Mouse (Mus musculus): ENCODE measurements at regions not wholly inside any gene's neighbourhood (a gene's known extent, or its start where the extent isn't known, plus 50 kb on each side); places are given as distances from the start of the nearest gene placed in this dataset.

DNA sequence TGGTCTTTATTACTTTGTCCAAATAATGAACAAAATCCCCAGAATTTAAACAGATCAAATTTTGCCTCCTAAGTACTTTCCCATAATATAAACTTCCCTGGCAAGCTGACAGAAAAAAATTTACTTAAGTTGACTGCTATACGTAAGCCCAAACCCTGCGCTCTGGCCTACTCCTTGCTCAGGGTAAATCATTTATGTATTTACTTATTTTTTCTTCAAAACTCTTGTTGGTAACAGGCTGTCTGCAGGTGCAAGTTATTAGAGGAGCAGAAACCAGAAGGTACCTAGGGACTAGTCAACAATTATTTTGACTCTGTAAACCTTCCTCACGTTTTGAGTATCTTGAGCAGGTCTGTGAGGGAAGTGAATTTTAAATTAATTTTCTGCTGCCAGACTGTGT, 2615.7 kb downstream of the Poteg start:
- Histone ChIP-seq H3K4me1 (ENCODE audit: control insufficient read depth in 1 of 2, insufficient read depth in 2 of 2) (no peaks in the 10 kb centered on the region), H3K79me2 (replicated peaks; ENCODE audit: control insufficient read depth, extremely low read depth, insufficient read depth, poor library complexity, severe bottlenecking) (no peaks in the 10 kb centered on the region), H3K36me3 (replicated peaks in 1 of 2; ENCODE audit: control insufficient read depth in 1 of 2, insufficient read depth in 1 of 2, low read length in 1 of 2) (no peaks in the 10 kb centered on the region), H3K27me3 (replicated peaks) (no peaks in the 10 kb centered on the region), H3K9ac (ENCODE audit: insufficient read depth, low read depth) (no peak overlapping the region), H3K4me3 (replicated peaks in 1 of 3; ENCODE audit: low read depth in 2 of 3, low read length in 2 of 3, poor library complexity in 1 of 3) (no peak overlapping the region), H3K27ac (ENCODE audit: insufficient read depth, low read depth) (no peak overlapping the region), H3K4me2 (ENCODE audit: insufficient read depth, low read depth, poor library complexity, severe bottlenecking) (no peak overlapping the region), H3K9me3 (replicated peaks; ENCODE audit: low read length) (no peaks in the 10 kb centered on the region)
- dilution Hi-C loops (cut with MboI; ENCODE audit: extremely low pct_ligation_motif_present, extremely low pct_unique_long_range_greater_than_20kb, low sequenced_read_pairs) = no loop called here
- in situ Hi-C loops (cut with MboI; ENCODE audit: low pct_ligation_motif_present, low pct_unique_long_range_greater_than_20kb, low sequenced_read_pairs) = no loop called here
- DNase-seq (ENCODE audit: extremely low read depth) = no peak
- TF ChIP-seq MYC (IDR thresholded peaks at IDR 0.05; ENCODE audit: low read depth, low read length) (no peak), MEF2A (IDR thresholded peaks at IDR 0.05; ENCODE audit: borderline replicate concordance, low read depth, low read length) (no peak), BHLHE40 (IDR thresholded peaks at IDR 0.05; ENCODE audit: low read depth, low read length) (no peak), JUN (IDR thresholded peaks at IDR 0.05; ENCODE audit: insufficient read depth, low read depth, low read length) (no peak), TBP (conservative IDR thresholded peaks at IDR 0.05; ENCODE audit: low read depth, low read length) (no peak)

DNA sequence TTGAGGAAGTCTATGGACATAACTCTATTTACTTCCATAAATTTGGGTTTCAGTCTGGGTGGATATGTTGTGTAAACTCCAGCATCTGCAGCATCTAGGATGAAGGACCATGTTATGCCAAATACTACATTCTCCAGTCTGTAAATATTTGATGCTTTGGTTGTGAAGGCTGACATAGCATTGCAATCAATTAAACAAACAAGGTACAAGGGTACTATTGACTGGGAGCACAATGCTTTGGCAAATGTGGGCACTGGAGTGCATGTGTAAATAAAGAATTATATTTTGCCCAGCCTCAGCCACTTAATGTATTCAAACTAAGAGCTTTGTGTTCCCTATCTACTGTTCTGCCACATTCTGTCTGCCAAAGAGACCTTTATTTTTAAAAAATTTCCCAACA, 2630.3 kb downstream of the Poteg start:
- no peaks in the 10 kb centered on the region for H3K4me1 ChIP-seq (ENCODE audit: control insufficient read depth in 1 of 2, insufficient read depth in 2 of 2)
- in situ Hi-C loops (cut with MboI; ENCODE audit: low pct_ligation_motif_present, low pct_unique_long_range_greater_than_20kb, low sequenced_read_pairs) = no loop called here

DNA sequence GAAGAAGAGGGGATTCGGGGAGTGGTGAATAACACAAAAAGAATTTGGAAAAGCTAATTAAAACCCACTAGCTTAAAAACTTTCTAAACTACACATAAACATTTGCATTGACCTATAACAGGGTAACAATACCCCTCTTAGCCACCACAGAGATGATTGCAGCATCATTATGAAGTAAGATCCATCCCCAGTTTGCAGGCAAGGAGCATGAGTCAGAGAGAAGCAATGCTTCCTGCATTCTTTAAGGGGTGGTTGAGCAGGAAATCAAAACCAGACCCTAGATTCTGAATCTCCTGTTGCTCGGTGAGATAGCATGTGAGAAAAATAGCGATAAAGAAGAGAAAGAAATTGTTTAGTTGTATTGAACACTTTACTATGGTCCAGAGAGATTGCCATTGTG, 2680.3 kb downstream of the Poteg start:
- Histone ChIP-seq H3K36me3 (replicated peaks in 1 of 2; ENCODE audit: control insufficient read depth in 1 of 2, insufficient read depth in 1 of 2, low read length in 1 of 2) (no peaks in the 10 kb centered on the region), H3K79me2 (replicated peaks; ENCODE audit: control insufficient read depth, extremely low read depth, insufficient read depth, poor library complexity, severe bottlenecking) (no peaks in the 10 kb centered on the region), H3K4me2 (ENCODE audit: insufficient read depth, low read depth, poor library complexity, severe bottlenecking) (no peak overlapping the region), H3K4me3 (replicated peaks in 1 of 3; ENCODE audit: low read depth in 2 of 3, low read length in 2 of 3, poor library complexity in 1 of 3) (no peak overlapping the region), H3K9ac (ENCODE audit: insufficient read depth, low read depth) (no peak overlapping the region), H3K27me3 (replicated peaks) (no peaks in the 10 kb centered on the region), H3K27ac (ENCODE audit: insufficient read depth, low read depth) (no peak overlapping the region), H3K4me1 (ENCODE audit: control insufficient read depth in 1 of 2, insufficient read depth in 2 of 2) (no peaks in the 10 kb centered on the region), H3K9me3 (replicated peaks; ENCODE audit: low read length) (no peaks in the 10 kb centered on the region)
- dilution Hi-C loops (cut with MboI; ENCODE audit: extremely low pct_ligation_motif_present, extremely low pct_unique_long_range_greater_than_20kb, low sequenced_read_pairs) = no loop called here
- no peak for DNase-seq (ENCODE audit: extremely low read depth)
- TF ChIP-seq HCFC1 (IDR thresholded peaks at IDR 0.05; ENCODE audit: low read depth, low read length) = no peak
- TF ChIP-seq CHD2 (IDR thresholded peaks at IDR 0.05; ENCODE audit: low read length) = no peak
- no peak for TF ChIP-seq RCOR1 (conservative IDR thresholded peaks at IDR 0.05; ENCODE audit: low read depth, low read length)
- no peak for TF ChIP-seq ETS1 (conservative IDR thresholded peaks at IDR 0.05; ENCODE audit: low read depth, low read length)
- TF ChIP-seq IRF4 (IDR thresholded peaks at IDR 0.05; ENCODE audit: low read depth, low read length) = no peak
- TF ChIP-seq CHD1 (IDR thresholded peaks at IDR 0.05; ENCODE audit: low read depth, low read length) = no peak
- TF ChIP-seq SMC3 (IDR thresholded peaks at IDR 0.05; ENCODE audit: low read depth, low read length) = no peak
- no peak for TF ChIP-seq TBP (conservative IDR thresholded peaks at IDR 0.05; ENCODE audit: low read depth, low read length)
- no peak for TF ChIP-seq CTCF (conservative IDR thresholded peaks at IDR 0.05 in 1 of 2, IDR thresholded peaks at IDR 0.05 in 1 of 2; ENCODE audit: low read depth in 2 of 2, low read length in 2 of 2)
- TF ChIP-seq NELFE (IDR thresholded peaks at IDR 0.05; ENCODE audit: low read depth, low read length) = no peak
- no peak for TF ChIP-seq MXI1 (IDR thresholded peaks at IDR 0.05; ENCODE audit: low read depth, low read length)
- TF ChIP-seq ZC3H11A (IDR thresholded peaks at IDR 0.05; ENCODE audit: low read depth, low read length) = no peak
- no peak for TF ChIP-seq TCF12 (IDR thresholded peaks at IDR 0.05; ENCODE audit: low read depth, low read length)
- in situ Hi-C loops (cut with MboI; ENCODE audit: low pct_ligation_motif_present, low pct_unique_long_range_greater_than_20kb, low sequenced_read_pairs) = no loop called here

More for the DNA sequence above, 2630.3 kb downstream of the Poteg start:
- Histone ChIP-seq H3K9me3 (replicated peaks; ENCODE audit: low read length) (no peaks in the 10 kb centered on the region), H3K27ac (ENCODE audit: insufficient read depth, low read depth) (no peak overlapping the region), H3K9ac (ENCODE audit: insufficient read depth, low read depth) (no peak overlapping the region), H3K27me3 (replicated peaks) (no peaks in the 10 kb centered on the region), H3K36me3 (replicated peaks in 1 of 2; ENCODE audit: control insufficient read depth in 1 of 2, insufficient read depth in 1 of 2, low read length in 1 of 2) (no peaks in the 10 kb centered on the region), H3K79me2 (replicated peaks; ENCODE audit: control insufficient read depth, extremely low read depth, insufficient read depth, poor library complexity, severe bottlenecking) (no peaks in the 10 kb centered on the region), H3K4me3 (replicated peaks in 1 of 3; ENCODE audit: low read depth in 2 of 3, low read length in 2 of 3, poor library complexity in 1 of 3) (no peak overlapping the region), H3K4me2 (ENCODE audit: insufficient read depth, low read depth, poor library complexity, severe bottlenecking) (no peak overlapping the region)
- no peak for DNase-seq (ENCODE audit: extremely low read depth)
- TF ChIP-seq POLR2AphosphoS2 (IDR thresholded peaks at IDR 0.05; ENCODE audit: low read depth, low read length) = no peak
- no peak for TF ChIP-seq GABPA (IDR thresholded peaks at IDR 0.05; ENCODE audit: insufficient replicate concordance, low read depth, low read length)
- TF ChIP-seq POLR2A (IDR thresholded peaks at IDR 0.05; ENCODE audit: low read depth, low read length) = no peak
- no peak for TF ChIP-seq ZNF384 (IDR thresholded peaks at IDR 0.05; ENCODE audit: low read depth, low read length)
- TF ChIP-seq TBP (conservative IDR thresholded peaks at IDR 0.05; ENCODE audit: low read depth, low read length) = no peak
- TF ChIP-seq KAT2A (IDR thresholded peaks at IDR 0.05; ENCODE audit: insufficient replicate concordance, low read length) = no peak
- dilution Hi-C loops (cut with MboI; ENCODE audit: extremely low pct_ligation_motif_present, extremely low pct_unique_long_range_greater_than_20kb, low sequenced_read_pairs) = no loop called here
